Mouse (Mus musculus): ENCODE data around the gene Pomgnt2.

- no peak for TF ChIP-seq POLR2A (IDR thresholded peaks at IDR 0.05; ENCODE audit: control insufficient read depth, extremely low read depth, insufficient read depth, low read length, poor library complexity)
- no peak for TF ChIP-seq CTCF (IDR thresholded peaks at IDR 0.05; ENCODE audit: borderline replicate concordance, control insufficient read depth, extremely low read depth, insufficient read depth, low read length, poor library complexity)
Measured at GRCm38 (mm10) chr9:122039848-122040247, 42.9 kb upstream of the Pomgnt2 start.

Measured in thymus, adult 2 months (tissue).